Mouse (Mus musculus): ENCODE data around the gene Fgfr2. TPM values are rescaled to one million over a fixed set of nuclear protein-coding genes. Genes with fewer than 3 reads are reported as not detected.

The Fgfr2 gene
- total RNA-seq, 2 experiments from 2014 or later, result 1.5 to 1.7 TPM

- intact Hi-C loops (cut with DNase I), result no loop called here
- no peak for DNase-seq
Measured at GRCm38 (mm10) chr7:132336781-132337180, 786.4 kb downstream of the Fgfr2 start.

GRCm38 (mm10) chr7:132335367-132335766, 787.8 kb downstream of the Fgfr2 start:
- DNase-seq, result no peak
- intact Hi-C loops (cut with DNase I), result no loop called here

GRCm38 (mm10) chr7:132333078-132333477, 790.1 kb downstream of the Fgfr2 start:
- no peak for DNase-seq
- intact Hi-C loops (cut with DNase I), result no loop called here

- intact Hi-C loops (cut with DNase I), result no loop called here
- DNase-seq, result no peak
Measured at GRCm38 (mm10) chr7:132332176-132332575, 791.0 kb downstream of the Fgfr2 start.

- intact Hi-C loops (cut with DNase I), result no loop called here
- no peak for DNase-seq
Measured at GRCm38 (mm10) chr7:132330179-132330578, 793.0 kb downstream of the Fgfr2 start.

GRCm38 (mm10) chr7:132328648-132329047, 794.5 kb downstream of the Fgfr2 start:
- no peak for DNase-seq
- intact Hi-C loops (cut with DNase I), result no loop called here

GRCm38 (mm10) chr7:132325549-132326331, 797.4 kb downstream of the Fgfr2 start:
- intact Hi-C loops (cut with DNase I), result no loop called here
- peak; percentile 52 to 69 for DNase-seq

GRCm38 (mm10) chr7:132323430-132323829, 799.7 kb downstream of the Fgfr2 start:
- intact Hi-C loops (cut with DNase I), result no loop called here
- no peak for DNase-seq

- intact Hi-C loops (cut with DNase I), result no loop called here
- DNase-seq, result no peak
Measured at GRCm38 (mm10) chr7:132321392-132321958, 801.7 kb downstream of the Fgfr2 start.

- peak in 1 of 2 experiments; percentile 53 for DNase-seq
- intact Hi-C loops (cut with DNase I), result loop anchor here (2.0 to 5.0 kb wide), 2 partner anchors 90 to 105 kb away; no protein-coding TSS in a partner anchor
Measured at GRCm38 (mm10) chr7:132317036-132317541, 806.1 kb downstream of the Fgfr2 start, which contains the start of gene Chst15. Gene Chst15 (minus strand): TSS chr7:132317228.

GRCm38 (mm10) chr7:132316101-132317035, 806.8 kb downstream of the Fgfr2 start:
- intact Hi-C loops (cut with DNase I), result loop anchor here (1.0 to 5.0 kb wide), 3 partner anchors 90 to 159 kb away; no protein-coding TSS in a partner anchor
- peak; percentile 70 to 79 for DNase-seq

- intact Hi-C loops (cut with DNase I), result loop anchor here (1.0 to 5.0 kb wide), 5 partner anchors 69 to 235 kb away; no protein-coding TSS in a partner anchor
- DNase-seq, result peak; percentile 65 to 72
Measured at GRCm38 (mm10) chr7:132315149-132316091, 807.7 kb downstream of the Fgfr2 start.

- intact Hi-C loops (cut with DNase I), result no loop called here
- DNase-seq, result no peak
Measured at GRCm38 (mm10) chr7:132312396-132312795, 810.8 kb downstream of the Fgfr2 start.

- DNase-seq, result no peak
- intact Hi-C loops (cut with DNase I), result no loop called here
Measured at GRCm38 (mm10) chr7:132308537-132309191, 814.5 kb downstream of the Fgfr2 start.

GRCm38 (mm10) chr7:132307722-132308271, 815.4 kb downstream of the Fgfr2 start:
- intact Hi-C loops (cut with DNase I), result no loop called here
- DNase-seq, result no peak

- intact Hi-C loops (cut with DNase I), result no loop called here
- DNase-seq, result no peak
Measured at GRCm38 (mm10) chr7:132306671-132307412, 816.3 kb downstream of the Fgfr2 start.

GRCm38 (mm10) chr7:132305492-132306375, 817.4 kb downstream of the Fgfr2 start:
- intact Hi-C loops (cut with DNase I), result no loop called here
- no peak for DNase-seq
